In the genomic region with DNA sequence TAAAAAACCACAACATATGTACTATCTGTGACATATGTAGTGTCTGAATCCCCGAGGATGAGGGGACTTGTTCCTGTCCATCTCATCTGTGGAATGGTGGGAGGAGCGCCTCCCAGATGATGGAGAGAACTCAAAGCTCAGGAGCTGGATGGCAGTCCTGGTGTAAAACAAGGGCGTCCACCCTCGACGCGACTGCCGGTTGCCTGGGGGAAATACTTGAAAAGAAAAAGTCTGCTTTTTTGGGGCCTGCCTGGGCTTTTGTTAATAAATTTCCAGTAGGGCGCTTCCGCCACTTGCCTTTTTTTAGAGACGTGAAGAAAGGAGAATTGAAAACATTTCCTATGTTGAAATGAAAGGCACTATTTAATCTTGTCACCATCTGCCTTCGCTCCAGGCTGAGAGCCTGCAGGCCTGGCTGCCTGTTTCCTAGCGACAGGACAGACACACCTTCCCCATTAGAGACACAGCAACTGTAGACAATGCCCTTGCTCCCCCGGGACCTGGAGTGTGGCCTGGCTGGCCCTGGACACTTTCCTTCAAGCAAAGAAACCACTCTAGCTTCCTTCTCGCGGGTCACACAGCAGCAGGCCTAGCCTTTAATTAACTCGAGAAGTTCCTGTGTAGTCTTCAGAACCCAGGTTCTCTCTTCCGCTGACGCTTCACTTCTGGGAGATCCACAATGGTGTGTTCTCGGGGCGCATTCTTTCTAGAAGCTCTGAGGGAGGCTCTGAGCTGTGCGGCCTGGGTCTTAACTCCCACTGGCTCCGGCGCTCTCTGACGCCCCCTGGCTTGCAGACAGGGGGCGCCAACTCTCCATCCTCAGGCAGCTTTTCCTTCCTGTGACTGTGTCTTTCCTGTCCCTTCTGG, we compare ENCODE assay signal across 8 mouse cellular contexts. TPM values are rescaled to one million over a fixed set of nuclear protein-coding genes. Genes with fewer than 3 reads are reported as not detected.
DNase-seq lines count a peak whose midpoint lies in the region.

No protein-coding gene starts in this region.

- DNase-seq in ovary, adult 18-20 months (ENCODE audit: low spot score) = peak; percentile 16
- DNase-seq in ovary, postnatal 14 days (ENCODE audit: low spot score) = no peak
- DNase-seq in cerebellum, postnatal 14 days = peak; percentile 61 to 70
- peak; percentile 14 to 17 for DNase-seq in gastrocnemius, postnatal 36 days
- DNase-seq in induced T-regulatory cell, adult 2 months (ENCODE audit: low read depth) = peak; percentile 25
- DNase-seq in left cerebral cortex, adult 9 months (ENCODE audit: low spot score in 2 of 2) = peak; percentile 22 to 47
- DNase-seq in naive thymus-derived CD4-positive, alpha-beta T cell, adult 2 months (ENCODE audit: low read depth) = peak; percentile 30
- no peak for DNase-seq in spleen, adult 12 weeks (ENCODE audit: low spot score)

- intact Hi-C loops in gastrocnemius, postnatal 36 days (cut with DNase I) = no loop called here

RNA-seq across cellular contexts. Expression of a gene that starts 43.3 kb away (rescaled TPM):
- total RNA-seq in gastrocnemius, postnatal 36 days (2021) = not detected

Comparison
In these comparisons a context has a peak if more than half of its experiments do, and no peak if none do; other contexts are left out.
1. DNase-seq: peak in ovary, adult 18-20 months (single experiment), cerebellum, postnatal 14 days (2 of 2), gastrocnemius, postnatal 36 days (2 of 2), induced T-regulatory cell, adult 2 months (single experiment), left cerebral cortex, adult 9 months (2 of 2) and naive thymus-derived CD4-positive, alpha-beta T cell, adult 2 months (single experiment); none in ovary, postnatal 14 days (single experiment) and spleen, adult 12 weeks (single experiment).